Mouse (Mus musculus): ENCODE data around the gene Ripply3. TPM values are rescaled to one million over a fixed set of nuclear protein-coding genes. Genes with fewer than 3 reads are reported as not detected.

Ripply3 gene
- polyA plus RNA-seq, 1 experiment from 2014 or later = 5.5 TPM

DNA sequence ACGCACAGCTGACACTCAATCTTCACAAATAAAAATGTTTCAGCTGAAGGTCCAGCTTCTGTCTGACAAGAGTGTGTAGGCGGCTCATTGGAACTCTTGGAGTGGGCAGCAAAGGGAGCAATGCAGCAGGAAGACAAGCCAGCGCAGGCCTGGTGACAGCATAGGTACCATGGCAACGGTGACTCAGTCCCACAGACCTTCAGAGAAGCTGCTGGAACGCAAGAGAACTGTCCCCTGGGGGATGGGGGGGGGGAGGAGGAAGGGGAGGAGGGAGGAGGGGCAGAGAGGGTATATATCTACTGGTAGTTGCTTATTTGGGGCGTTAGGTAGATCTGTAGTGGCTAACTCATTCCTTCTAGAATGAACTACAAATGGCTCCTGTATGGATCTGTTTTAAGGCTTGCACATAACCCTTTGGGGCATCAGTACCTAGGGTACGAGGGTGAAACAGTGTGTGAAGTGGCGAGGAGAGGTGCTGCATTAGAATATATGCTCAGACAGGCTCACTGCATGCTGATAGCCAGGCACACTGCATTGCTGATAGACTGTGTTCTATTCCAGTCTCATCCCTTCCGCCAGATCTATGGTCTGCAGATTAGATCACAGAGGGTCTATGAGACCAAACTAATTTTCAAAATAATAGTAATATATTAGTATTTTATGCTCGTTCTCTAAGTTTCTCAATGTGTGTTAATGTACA lies 34.1 kb downstream of the Ripply3 start:
- no peak overlapping the region for H3K4me3 ChIP-seq (ENCODE audit: control insufficient read depth in 1 of 2, insufficient read depth in 1 of 2, low read depth in 1 of 2, low read length in 2 of 2)
- peak; percentile 78 for ATAC-seq (ENCODE audit: insufficient number of reproducible peaks, insufficient read depth, low FRiP score, low read depth)
- peaks cover 5 to 13% of the 10 kb centered on the region in 2 experiments for H3K4me1 ChIP-seq (ENCODE audit: control insufficient read depth in 2 of 2, insufficient read depth in 2 of 2, low read length in 2 of 2)
- no peak overlapping the region for H3K9ac ChIP-seq (ENCODE audit: low read length)
- 24% methylated on average over 10 of the region's 10 CpGs for WGBS
- peak overlapping the region; percentile 38; the same call in 1 of the 2 replicates for H3K4me2 ChIP-seq (ENCODE audit: low read length)
- peaks cover 9% of the 10 kb centered on the region; the same call in 1 of the 2 replicates for H3K36me3 ChIP-seq (ENCODE audit: control insufficient read depth, insufficient read depth, low read length)
- H3K9me3 ChIP-seq (ENCODE audit: control insufficient read depth, low read length) = no peaks in the 10 kb centered on the region
- peak overlapping the region; percentile 57 to 64; a peak in 3 of 4 replicates for H3K27ac ChIP-seq (replicated peaks in 1 of 2; ENCODE audit: control insufficient read depth in 1 of 2, insufficient read depth in 1 of 2, low read depth in 2 of 2, low read length in 2 of 2)
- no peaks in the 10 kb centered on the region for H3K27me3 ChIP-seq (ENCODE audit: control insufficient read depth, insufficient read depth, low read length)

DNA sequence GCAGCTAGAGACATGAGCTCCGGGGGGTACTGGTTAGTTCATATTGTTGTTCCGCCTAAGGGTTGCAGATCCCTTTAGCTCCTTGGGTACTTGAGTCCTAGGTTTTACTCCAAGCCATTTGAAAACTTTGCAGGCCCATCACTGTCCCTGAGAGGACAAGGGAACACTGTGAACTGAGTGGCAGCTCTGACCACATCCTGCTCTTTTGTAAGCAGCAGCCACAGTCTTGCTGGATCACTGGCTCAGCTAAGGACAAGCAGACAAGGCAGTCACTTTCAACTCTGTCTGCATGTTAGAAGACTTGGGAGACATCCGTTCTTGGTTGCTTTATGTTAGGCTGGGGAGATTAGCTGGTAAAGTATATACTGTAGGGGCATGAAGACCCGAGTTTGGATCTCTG lies 35.6 kb downstream of the Ripply3 start:
- Histone ChIP-seq H3K4me1 (ENCODE audit: control insufficient read depth in 2 of 2, insufficient read depth in 2 of 2, low read length in 2 of 2) (peaks cover 5 to 19% of the 10 kb centered on the region in 2 experiments), H3K36me3 (ENCODE audit: control insufficient read depth, insufficient read depth, low read length) (peaks cover 14% of the 10 kb centered on the region), H3K9me3 (ENCODE audit: control insufficient read depth, low read length) (no peaks in the 10 kb centered on the region), H3K9ac (ENCODE audit: low read length) (no peak overlapping the region), H3K4me2 (ENCODE audit: low read length) (no peak overlapping the region), H3K27ac (replicated peaks in 1 of 2; ENCODE audit: control insufficient read depth in 1 of 2, insufficient read depth in 1 of 2, low read depth in 2 of 2, low read length in 2 of 2) (no peak overlapping the region), H3K4me3 (ENCODE audit: control insufficient read depth in 1 of 2, insufficient read depth in 1 of 2, low read depth in 1 of 2, low read length in 2 of 2) (no peak overlapping the region), H3K27me3 (ENCODE audit: control insufficient read depth, insufficient read depth, low read length) (no peaks in the 10 kb centered on the region)
- WGBS = 83% methylated on average over 4 of the region's 4 CpGs
- no peak for ATAC-seq (ENCODE audit: insufficient number of reproducible peaks, insufficient read depth, low FRiP score, low read depth)

DNA sequence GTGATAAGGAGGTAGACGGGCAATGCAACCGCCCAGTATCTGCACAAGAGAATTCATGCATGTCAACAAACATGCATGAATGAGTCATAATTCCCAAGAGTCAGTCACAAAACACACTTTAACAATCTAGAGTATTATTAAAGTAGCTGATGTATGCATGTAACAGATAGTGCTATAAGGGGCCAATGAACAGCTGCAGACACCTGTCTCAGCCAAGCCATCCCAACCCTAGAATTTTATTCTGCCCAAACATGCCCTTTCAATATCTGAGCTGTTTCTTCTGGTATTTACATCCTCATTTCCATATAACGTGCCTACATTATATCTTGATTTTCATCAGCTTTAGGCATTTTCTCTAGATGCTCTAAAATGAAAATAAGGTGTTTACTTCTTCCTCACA lies 37.2 kb downstream of the Ripply3 start:
- H3K4me2 ChIP-seq (ENCODE audit: low read length) = no peak overlapping the region
- H3K4me3 ChIP-seq (ENCODE audit: control insufficient read depth in 1 of 2, insufficient read depth in 1 of 2, low read depth in 1 of 2, low read length in 2 of 2) = no peak overlapping the region
- no peak for ATAC-seq (ENCODE audit: insufficient number of reproducible peaks, insufficient read depth, low FRiP score, low read depth)
- H3K27ac ChIP-seq (replicated peaks in 1 of 2; ENCODE audit: control insufficient read depth in 1 of 2, insufficient read depth in 1 of 2, low read depth in 2 of 2, low read length in 2 of 2) = no peak overlapping the region
- no peak overlapping the region for H3K9ac ChIP-seq (ENCODE audit: low read length)
- WGBS = 77% methylated on average over 3 of the region's 3 CpGs
- no peaks in the 10 kb centered on the region for H3K9me3 ChIP-seq (ENCODE audit: control insufficient read depth, low read length)
- H3K36me3 ChIP-seq (ENCODE audit: control insufficient read depth, insufficient read depth, low read length) = peaks cover 14% of the 10 kb centered on the region
- peaks cover 5 to 29% of the 10 kb centered on the region in 2 experiments for H3K4me1 ChIP-seq (ENCODE audit: control insufficient read depth in 2 of 2, insufficient read depth in 2 of 2, low read length in 2 of 2)
- H3K27me3 ChIP-seq (ENCODE audit: control insufficient read depth, insufficient read depth, low read length) = no peaks in the 10 kb centered on the region

DNA sequence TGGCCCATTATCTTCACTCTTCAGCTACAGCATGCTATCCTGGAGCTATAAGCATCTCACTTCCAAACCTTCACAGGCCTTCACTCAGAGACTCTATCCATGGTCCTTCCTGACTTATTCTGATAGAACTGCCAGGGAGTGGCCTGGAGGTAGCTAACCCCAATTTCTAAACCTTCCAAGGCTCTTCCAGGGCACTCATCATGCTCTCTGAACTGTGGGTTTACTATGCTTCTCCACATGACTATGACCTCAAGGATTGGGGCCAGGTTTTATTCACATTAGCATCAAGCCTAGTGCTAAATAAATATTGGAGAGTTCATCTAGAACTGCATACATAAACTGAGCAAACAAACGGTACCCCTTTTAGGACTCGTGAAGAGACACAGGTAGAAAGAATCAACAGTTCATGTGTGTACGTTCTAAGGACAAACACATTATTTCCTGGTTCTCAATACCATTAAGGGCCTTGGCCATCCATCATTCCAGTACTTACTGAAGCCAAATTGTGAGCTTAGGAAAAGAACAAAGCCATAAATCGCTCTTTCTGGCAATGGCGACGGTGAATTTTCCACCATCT lies 41.5 kb downstream of the Ripply3 start:
- WGBS = 9% methylated on average over 6 of the region's 6 CpGs
- no peaks in the 10 kb centered on the region for H3K9me3 ChIP-seq (ENCODE audit: control insufficient read depth, low read length)
- H3K36me3 ChIP-seq (ENCODE audit: control insufficient read depth, insufficient read depth, low read length) = peaks cover 10% of the 10 kb centered on the region
- ATAC-seq (ENCODE audit: insufficient number of reproducible peaks, insufficient read depth, low FRiP score, low read depth) = no peak
- H3K4me2 ChIP-seq (ENCODE audit: low read length) = peak overlapping the region; percentile 65
- H3K4me3 ChIP-seq (ENCODE audit: control insufficient read depth in 1 of 2, insufficient read depth in 1 of 2, low read depth in 1 of 2, low read length in 2 of 2) = peak overlapping the region; percentile 80 to 93
- peaks cover 0 to 38% of the 10 kb centered on the region in 2 experiments; a peak in 2 of 4 replicates for H3K4me1 ChIP-seq (ENCODE audit: control insufficient read depth in 2 of 2, insufficient read depth in 2 of 2, low read length in 2 of 2)
- H3K9ac ChIP-seq (ENCODE audit: low read length) = peak overlapping the region; percentile 95
- H3K27me3 ChIP-seq (ENCODE audit: control insufficient read depth, insufficient read depth, low read length) = no peaks in the 10 kb centered on the region
- peak overlapping the region; percentile 98 to 99 for H3K27ac ChIP-seq (replicated peaks in 1 of 2; ENCODE audit: control insufficient read depth in 1 of 2, insufficient read depth in 1 of 2, low read depth in 2 of 2, low read length in 2 of 2)

DNA sequence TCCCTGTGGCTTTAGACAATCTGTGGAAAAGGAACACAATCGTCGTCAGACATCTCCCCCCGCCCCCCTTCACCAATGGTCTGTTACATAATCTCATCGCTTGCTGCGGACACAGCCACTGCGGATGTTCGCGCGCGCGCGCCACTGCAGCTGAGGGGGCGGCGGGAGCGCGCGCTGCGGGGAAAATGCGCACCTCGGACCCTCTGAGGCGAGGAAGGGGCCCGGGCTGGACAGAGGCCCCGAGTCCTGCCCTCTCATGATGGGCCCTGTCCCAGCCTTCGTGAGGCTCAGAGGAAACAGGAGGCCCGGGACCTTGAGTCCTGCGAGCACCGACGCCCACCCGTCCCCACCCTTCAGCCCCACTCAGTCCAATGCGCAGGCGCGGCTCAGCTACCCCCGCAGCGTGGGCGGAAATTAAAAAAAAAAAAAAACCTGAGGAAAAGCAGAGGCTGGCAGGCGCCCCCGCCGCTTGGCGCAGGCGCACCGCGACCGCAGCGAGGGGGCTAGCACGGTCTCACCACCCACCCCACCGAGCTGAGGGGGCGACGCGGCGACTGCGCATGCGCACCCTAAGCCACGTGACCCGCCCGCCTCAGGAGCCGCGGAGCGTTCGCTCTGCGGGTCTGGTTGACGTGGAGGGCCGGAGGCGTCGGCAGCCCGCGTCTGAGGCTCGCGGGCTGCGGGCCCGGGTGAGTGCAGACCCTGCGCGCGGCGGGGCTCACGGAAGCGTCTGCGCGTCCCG lies 42.1 kb downstream of the Ripply3 start, which contains the start of gene Ttc3:
Ttc3 (plus strand) TSS at position 446 of the 742 bp plus-strand sequence.
- Histone ChIP-seq H3K9ac (ENCODE audit: low read length) (peak within 1 kb of the TSS; percentile 95), H3K4me3 (ENCODE audit: control insufficient read depth in 1 of 2, insufficient read depth in 1 of 2, low read depth in 1 of 2, low read length in 2 of 2) (peak within 1 kb of the TSS; percentile 80 to 93), H3K27ac (replicated peaks in 1 of 2; ENCODE audit: control insufficient read depth in 1 of 2, insufficient read depth in 1 of 2, low read depth in 2 of 2, low read length in 2 of 2) (peak within 1 kb of the TSS; percentile 98 to 99), H3K4me1 (ENCODE audit: control insufficient read depth in 2 of 2, insufficient read depth in 2 of 2, low read length in 2 of 2) (peaks cover 0 to 39% of the 10 kb centered on the region in 2 experiments; a peak in 2 of 4 replicates), H3K36me3 (ENCODE audit: control insufficient read depth, insufficient read depth, low read length) (peaks cover 5% of the 10 kb centered on the region; the same call in 1 of the 2 replicates), H3K27me3 (ENCODE audit: control insufficient read depth, insufficient read depth, low read length) (no peaks in the 10 kb centered on the region), H3K9me3 (ENCODE audit: control insufficient read depth, low read length) (no peaks in the 10 kb centered on the region), H3K4me2 (ENCODE audit: low read length) (peak within 1 kb of the TSS; percentile 65)
- peak; percentile 91 for ATAC-seq (ENCODE audit: insufficient number of reproducible peaks, insufficient read depth, low FRiP score, low read depth)
- under 1% methylated on average over 79 of the region's 79 CpGs for WGBS

DNA sequence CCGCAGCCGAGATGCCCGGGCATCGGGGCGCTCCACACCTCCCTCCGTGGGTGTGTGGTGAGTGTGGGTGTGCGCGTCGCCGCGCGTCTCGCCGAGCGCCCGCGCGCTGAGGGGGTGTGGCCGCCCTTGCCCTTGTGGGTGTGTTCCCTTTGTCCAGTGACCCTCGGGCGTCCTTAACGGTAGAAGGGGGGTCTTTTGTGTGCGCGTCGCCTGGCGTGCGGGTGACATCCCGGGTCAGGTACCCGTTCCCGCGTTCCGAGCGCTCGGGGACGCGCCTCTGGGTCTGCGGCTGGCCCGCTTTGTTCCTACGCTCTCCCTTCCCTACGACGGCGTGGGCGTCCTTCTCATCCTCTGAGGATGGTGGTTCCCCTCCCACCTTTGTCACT lies 42.7 kb downstream of the Ripply3 start:
- Histone ChIP-seq H3K27me3 (ENCODE audit: control insufficient read depth, insufficient read depth, low read length) (no peaks in the 10 kb centered on the region), H3K4me2 (ENCODE audit: low read length) (peak overlapping the region; percentile 65), H3K36me3 (ENCODE audit: control insufficient read depth, insufficient read depth, low read length) (peaks cover 5% of the 10 kb centered on the region; the same call in 1 of the 2 replicates), H3K9me3 (ENCODE audit: control insufficient read depth, low read length) (no peaks in the 10 kb centered on the region), H3K27ac (replicated peaks in 1 of 2; ENCODE audit: control insufficient read depth in 1 of 2, insufficient read depth in 1 of 2, low read depth in 2 of 2, low read length in 2 of 2) (peak overlapping the region; percentile 89 to 98), H3K4me1 (ENCODE audit: control insufficient read depth in 2 of 2, insufficient read depth in 2 of 2, low read length in 2 of 2) (peaks cover 0 to 39% of the 10 kb centered on the region in 2 experiments; a peak in 2 of 4 replicates), H3K4me3 (ENCODE audit: control insufficient read depth in 1 of 2, insufficient read depth in 1 of 2, low read depth in 1 of 2, low read length in 2 of 2) (peak overlapping the region; percentile 80 to 93), H3K9ac (ENCODE audit: low read length) (peak overlapping the region; percentile 95)
- WGBS = 0% methylated on average over 43 of the region's 43 CpGs
- ATAC-seq (ENCODE audit: insufficient number of reproducible peaks, insufficient read depth, low FRiP score, low read depth) = peak; percentile 86

DNA sequence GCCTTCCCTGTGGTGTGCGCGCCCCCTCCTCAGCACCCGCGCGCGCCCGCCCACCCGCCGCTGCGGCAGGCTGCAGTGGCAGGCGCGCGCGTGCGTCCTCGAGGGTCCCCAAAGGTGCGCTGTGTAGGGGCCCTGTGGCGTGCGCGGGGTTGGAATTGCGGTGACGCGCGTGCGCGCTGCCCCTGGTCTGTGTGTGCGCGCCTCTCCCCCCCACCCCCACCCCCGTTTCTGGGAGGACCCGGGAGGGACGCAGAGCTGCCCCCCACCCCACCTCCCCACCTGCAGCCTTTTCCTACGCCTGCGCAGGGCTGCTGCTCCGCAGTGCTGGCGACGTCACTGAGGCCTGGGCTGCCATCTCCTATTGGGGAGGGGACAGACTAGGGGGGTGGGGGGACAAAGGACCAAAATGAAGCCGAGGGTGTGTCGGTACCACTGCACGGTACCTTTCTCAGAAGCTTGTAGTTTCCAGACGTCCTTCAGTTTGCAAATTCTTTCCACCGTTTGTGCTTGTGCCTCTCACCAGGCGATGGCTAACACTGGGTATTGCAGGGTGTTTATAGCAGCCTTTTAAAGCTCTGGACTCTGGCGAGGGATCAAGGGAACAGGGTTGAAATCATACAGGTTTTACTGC lies 43.2 kb downstream of the Ripply3 start, which contains the start of gene Pigp:
Pigp (minus strand) TSS at position 542 of the 631 bp plus-strand sequence.
- peak; percentile 77 for ATAC-seq (ENCODE audit: insufficient number of reproducible peaks, insufficient read depth, low FRiP score, low read depth)
- Histone ChIP-seq H3K27ac (replicated peaks in 1 of 2; ENCODE audit: control insufficient read depth in 1 of 2, insufficient read depth in 1 of 2, low read depth in 2 of 2, low read length in 2 of 2) (peak within 1 kb of the TSS; percentile 89 to 98), H3K4me2 (ENCODE audit: low read length) (peak within 1 kb of the TSS; percentile 65), H3K4me1 (ENCODE audit: control insufficient read depth in 2 of 2, insufficient read depth in 2 of 2, low read length in 2 of 2) (peaks cover 0 to 39% of the 10 kb centered on the region in 2 experiments; a peak in 2 of 4 replicates), H3K36me3 (ENCODE audit: control insufficient read depth, insufficient read depth, low read length) (peaks cover 5% of the 10 kb centered on the region; the same call in 1 of the 2 replicates), H3K4me3 (ENCODE audit: control insufficient read depth in 1 of 2, insufficient read depth in 1 of 2, low read depth in 1 of 2, low read length in 2 of 2) (peak within 1 kb of the TSS; percentile 80 to 93), H3K9ac (ENCODE audit: low read length) (peak within 1 kb of the TSS; percentile 95), H3K9me3 (ENCODE audit: control insufficient read depth, low read length) (no peaks in the 10 kb centered on the region), H3K27me3 (ENCODE audit: control insufficient read depth, insufficient read depth, low read length) (no peaks in the 10 kb centered on the region)
- under 1% methylated on average over 30 of the region's 43 CpGs for WGBS
